Mouse (Mus musculus) erythroblast, embryonic 14.5 days (primary cell): ENCODE results near the gene Gpr37l1.

Source experiments
- GATA1 ChIP-seq: IDR thresholded peaks from 2 replicates; pipeline ENCODE4 v1.6.1; 2012; ENCODE audit warnings: low read length, inconsistent platforms, mixed read lengths
- TAL1 ChIP-seq: IDR thresholded peaks from 3 replicates; pipeline ENCODE4 v1.6.1; 2012; ENCODE audit warnings: low read length, inconsistent platforms, mixed read lengths

DNA sequence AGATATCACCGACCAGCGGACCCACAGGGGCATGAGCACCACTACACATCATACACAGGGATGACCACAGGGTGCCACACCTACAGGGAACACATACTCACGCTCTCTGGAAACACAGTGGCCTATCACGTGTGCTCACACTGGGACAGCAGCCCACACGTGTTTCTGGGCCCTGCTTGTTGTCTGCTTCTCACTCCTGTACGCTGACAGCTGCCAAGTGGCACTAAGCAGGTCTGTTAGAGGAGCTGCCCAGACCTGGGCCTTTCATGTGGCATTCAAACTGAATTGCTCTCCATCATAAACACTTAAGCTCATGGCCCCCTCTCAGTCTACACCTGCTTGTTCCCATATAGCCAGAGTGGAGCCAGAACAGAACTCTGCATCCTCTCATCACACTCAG lies 11.2 kb downstream of the Gpr37l1 start:
- TF ChIP-seq GATA1 (no peak), TAL1 (no peak)
